Mouse (Mus musculus) cerebral cortex, adult 2 months (tissue): ENCODE results near the gene Wdr78.

ENCODE experiments used
- WGBS: fragments of 180-500 bp; shearing (Covaris S2); methylation state at CpG from one replicate; pipeline ENCODE4 v1.1.7; 2018; 5-methylcytosine and 5-hydroxymethylcytosine counted together

Gene Wdr78

DNA sequence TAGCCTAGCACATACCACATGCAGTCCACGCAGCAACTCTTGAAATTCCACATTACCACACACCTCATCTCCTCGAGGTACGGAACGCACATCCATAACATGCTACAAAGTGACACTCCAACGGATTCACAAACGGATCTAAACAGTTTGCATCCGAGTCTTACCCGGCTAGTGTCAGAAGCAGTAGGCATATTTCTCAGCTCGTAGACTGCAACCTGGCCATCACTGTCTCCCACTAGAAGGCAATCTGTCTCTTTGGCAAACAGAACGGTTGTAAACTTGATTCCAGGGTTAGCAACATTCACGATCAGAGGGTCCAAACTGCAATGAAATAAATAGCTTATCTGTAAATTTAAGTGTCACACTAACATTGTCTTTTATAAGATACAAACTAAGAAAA, 66.3 kb downstream of the Wdr78 start:
- 74% methylated on average over 11 of the region's 11 CpGs for WGBS

DNA sequence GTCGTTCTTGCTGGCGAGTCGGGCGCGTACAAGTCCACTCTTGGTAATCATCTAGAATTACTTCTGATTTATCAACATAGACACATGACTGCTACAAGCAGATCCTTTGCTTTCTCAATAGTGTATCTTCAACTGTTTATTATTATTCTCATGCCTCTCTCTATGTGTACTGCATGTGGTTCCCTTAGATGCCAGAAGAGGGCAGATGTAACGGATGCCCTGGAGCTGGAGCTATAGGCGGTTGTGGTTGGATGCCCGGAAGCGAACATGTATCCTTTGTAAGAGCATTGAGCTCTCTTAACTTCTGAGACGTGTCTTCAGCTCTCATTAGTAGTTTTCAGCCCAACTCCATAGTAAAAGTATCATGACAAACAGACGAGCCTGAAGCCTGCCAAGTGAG, 71.4 kb downstream of the Wdr78 start:
- WGBS = 93% methylated on average over 11 of the region's 11 CpGs

DNA sequence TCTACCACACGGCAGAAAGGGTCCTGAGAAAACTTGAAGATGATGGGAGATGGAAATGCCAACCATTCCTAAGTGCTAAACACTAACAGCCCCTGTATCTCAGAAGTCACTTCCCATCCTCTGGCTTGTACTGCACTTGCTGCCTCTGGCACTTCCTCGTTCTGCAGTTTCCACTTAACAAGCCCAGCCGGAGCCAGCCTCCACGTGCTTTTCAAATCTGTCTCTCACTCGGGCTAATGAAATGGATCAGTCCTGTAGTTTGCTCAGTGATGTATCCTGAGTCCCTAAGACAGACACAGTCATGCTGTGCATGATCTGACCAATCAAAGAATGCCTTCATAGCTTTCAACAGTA, 74.5 kb downstream of the Wdr78 start:
- WGBS = 62% methylated on average over 5 of the region's 5 CpGs

DNA sequence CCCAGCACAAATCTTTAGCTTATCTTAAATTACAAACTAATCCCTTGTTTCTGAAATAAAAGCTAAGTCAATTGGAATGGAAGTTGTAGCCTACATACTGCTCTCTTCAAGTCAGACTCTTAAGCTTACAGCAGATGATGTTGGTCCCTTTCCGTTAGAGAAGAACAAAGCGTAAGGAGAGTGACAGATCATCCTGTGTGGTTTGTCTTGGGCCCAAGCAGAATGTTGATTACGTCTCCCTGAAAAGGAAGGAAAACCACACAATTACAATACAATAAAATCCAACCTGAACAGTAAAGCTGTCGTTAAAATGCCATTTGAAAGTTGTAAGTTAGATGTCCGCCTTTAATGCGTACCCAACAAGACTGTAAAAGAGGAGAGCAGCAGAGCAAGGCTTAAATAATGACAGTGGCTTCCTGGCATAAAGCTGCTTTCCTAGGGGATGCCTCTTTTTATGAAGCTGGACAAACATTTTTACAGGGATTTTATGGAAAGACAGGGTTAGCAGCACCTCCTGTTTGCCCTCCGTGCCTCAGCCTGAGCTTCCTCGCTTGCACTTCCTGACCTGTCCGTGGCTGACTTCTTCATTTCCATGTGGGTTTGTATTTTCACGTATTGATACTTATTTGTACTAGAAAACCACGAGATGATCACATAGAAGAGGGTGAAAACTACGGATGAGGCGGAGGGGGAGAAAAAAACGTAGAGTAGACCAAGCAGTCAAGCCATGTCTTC, 75.1 kb downstream of the Wdr78 start:
- WGBS = 89% methylated on average over 14 of the region's 14 CpGs

DNA sequence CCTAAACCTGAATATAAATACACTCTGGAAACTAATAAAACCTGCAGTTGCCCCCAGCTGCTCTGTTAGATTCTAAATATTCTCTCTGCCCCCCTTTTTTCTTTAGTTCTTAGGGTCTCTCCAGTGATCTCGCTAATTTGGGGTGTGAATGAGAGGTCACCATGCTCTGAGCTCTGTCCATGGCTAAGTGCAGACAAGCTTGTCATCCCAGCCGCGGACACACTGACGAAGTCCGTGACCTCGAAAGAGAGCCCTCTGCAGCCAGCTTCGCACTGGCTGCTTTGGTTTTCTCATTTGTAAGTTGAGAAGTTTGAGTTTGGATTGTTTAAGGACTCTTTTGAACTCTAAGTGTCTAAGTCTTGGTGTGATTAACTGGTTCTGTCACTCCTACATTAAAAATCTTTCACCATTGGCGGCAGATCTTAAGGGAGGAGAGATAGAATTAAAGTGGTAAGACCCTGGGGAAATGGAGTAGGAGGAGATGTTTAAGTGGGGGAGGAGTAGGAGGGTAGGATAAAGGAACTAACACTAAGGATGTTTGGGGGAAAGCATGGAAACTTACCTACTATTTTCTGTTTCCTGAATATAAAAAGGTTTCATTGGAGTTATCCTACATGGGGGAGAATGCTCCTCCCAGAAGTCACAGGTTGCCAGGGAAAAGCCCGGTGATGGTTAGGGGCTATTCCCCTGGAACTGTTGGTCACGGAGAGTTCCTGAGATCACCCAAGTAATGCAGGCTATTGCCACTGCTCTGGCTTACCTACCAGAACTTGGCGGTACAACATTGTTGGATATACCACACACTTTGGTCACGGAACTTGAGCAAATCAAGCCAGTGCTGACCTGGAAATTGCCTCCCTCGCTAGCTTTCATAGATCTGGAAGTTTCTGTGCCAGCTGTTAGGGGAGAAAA, 85.9 kb downstream of the Wdr78 start:
- WGBS = 85% methylated on average over 13 of the region's 13 CpGs

DNA sequence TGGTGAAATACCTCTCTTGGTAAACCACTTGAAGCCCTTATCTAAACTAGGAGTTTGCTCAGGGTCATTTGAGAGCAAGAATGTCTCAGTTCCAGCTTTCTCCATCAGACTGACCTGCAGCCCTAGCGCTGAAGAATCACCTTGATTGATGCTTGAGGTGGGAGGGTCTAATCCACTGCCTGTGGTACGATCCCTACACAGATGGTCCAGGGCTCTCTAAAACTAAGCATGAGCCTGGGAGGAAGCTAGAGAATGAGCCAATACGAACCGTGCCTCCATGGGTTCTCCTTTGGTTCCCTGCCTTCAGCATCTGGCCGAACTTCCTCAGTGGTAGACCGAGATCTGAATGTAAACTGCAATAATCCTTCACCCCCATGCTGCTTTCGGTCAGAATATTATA, 86.6 kb downstream of the Wdr78 start:
- WGBS = 86% methylated on average over 7 of the region's 7 CpGs

DNA sequence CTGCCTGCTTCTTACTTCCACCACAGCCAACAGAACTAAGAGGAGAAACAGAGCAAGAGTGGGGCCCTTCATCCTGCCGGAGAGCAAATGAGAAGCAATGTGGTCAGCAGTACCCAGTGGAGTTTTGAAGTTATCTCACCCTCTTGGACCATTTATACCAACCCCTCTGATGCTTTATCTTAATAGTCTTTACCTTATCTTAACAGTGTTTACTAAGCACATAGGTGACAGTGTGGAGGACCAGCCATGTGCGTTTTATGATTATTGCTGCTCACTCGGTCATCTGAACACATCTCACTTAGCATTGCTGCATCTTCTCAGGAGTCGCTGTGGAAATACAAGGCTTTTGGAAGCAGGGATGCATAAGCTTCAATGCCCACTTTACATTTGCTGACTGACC, 87.7 kb downstream of the Wdr78 start, which contains the start of gene Insl5:
Gene Insl5 (minus strand): TSS at position 222 of the 400 bp plus-strand sequence.
- WGBS = 94% methylated on average over 4 of the region's 4 CpGs

DNA sequence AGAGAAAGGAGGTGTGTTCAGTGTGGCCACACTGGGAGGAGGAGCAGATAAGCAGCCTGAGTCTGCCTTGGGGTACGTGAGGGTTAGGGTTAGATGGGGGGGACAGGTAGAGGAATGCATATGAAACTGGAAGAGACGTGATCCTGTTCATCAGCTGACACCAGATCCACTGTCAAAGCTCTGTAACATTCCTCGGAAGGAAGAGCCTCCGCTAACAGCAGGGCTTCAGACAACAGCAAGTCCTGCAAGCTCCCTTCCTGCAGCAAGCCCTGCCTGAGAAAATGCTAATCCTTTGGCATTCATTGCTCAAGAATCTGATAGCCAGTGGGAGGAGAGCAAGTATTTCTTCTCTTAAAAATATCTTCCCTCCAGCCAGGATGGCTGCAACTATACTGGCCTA, 100.9 kb downstream of the Wdr78 start:
- WGBS = 21% methylated on average over 4 of the region's 4 CpGs

DNA sequence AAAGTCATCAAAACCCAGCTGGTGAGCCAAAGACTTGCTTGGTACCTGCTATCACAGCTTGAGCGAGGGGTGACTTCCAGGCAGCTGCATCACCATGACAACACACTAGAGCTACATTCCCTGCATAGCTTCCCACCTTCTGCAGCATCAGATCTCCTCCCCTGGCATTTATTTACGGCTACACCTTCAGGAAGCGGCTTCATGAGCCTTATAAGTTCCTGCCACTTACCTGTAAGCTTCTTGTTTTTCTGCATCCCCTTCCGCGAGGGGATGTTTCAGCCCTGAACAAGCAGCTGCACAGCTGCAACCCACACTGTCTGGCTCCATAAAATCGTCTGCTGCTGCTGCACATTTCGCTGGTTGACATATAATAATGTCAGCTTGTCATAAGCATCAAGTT, 102.5 kb downstream of the Wdr78 start:
- 28% methylated on average over 7 of the region's 7 CpGs for whole genome bisulfite sequencing

DNA sequence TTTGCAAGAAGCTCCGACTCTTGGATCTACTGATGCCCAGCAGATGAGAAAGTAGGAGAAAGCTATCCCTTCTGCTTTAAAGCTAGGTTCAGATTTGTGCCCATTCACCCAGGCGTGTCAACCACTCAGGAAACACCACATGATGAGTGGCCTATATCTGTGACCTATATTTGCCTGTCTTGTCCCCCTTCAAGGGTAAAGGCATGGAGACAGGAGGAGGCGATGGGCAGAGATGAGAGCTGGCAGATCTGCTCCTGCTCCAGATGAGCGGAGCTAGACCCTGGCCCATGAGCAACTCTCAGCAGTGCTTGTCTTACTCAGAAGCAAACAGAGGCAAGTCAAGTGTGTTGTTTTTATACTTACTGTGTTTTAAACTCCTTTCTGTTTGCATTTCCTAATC, 103.6 kb downstream of the Wdr78 start:
- WGBS = 96% methylated on average over 4 of the region's 4 CpGs

DNA sequence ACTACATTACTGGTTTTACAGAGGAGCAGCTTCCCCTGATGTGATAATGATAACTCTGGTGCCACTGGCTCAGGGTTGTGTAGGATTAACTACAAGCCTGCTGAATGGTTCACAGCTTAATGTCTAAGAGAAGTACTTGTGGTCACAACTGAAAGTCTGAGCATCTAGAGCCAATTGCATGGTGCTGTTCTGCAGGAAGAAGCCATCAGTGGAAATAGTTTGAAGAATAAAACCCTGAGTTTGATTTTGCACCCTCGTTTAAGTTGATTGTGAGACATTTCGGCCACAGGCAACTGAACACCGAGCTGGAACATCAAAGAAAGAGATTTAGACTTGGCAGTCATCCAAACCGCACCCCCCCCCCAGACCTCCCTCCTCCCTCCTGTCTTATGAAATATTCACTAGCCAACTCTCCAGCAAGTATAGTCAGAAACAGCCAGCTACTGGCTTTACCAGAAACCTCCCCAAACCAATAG, 107.4 kb downstream of the Wdr78 start:
- WGBS = 26% methylated on average over 4 of the region's 4 CpGs

DNA sequence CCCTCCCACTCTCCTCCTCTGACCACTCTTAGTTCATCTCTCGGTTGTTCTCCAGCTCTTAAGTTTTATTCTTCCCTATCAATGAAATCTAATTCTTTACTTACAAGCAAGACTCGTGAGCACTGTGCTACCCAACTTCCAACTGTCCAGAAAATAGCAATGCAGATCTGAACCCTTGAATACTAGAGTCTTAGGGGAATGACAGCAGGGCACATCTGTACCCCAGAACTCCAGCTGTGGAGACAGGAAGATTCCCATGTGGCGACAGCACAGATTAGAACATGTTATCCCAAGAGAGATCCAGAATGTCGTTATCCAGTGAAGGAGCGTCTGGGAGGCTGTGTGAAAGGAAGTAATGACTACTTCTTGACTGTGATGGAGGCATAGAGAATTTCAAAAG, 108.1 kb downstream of the Wdr78 start:
- WGBS = 82% methylated on average over 5 of the region's 5 CpGs

DNA sequence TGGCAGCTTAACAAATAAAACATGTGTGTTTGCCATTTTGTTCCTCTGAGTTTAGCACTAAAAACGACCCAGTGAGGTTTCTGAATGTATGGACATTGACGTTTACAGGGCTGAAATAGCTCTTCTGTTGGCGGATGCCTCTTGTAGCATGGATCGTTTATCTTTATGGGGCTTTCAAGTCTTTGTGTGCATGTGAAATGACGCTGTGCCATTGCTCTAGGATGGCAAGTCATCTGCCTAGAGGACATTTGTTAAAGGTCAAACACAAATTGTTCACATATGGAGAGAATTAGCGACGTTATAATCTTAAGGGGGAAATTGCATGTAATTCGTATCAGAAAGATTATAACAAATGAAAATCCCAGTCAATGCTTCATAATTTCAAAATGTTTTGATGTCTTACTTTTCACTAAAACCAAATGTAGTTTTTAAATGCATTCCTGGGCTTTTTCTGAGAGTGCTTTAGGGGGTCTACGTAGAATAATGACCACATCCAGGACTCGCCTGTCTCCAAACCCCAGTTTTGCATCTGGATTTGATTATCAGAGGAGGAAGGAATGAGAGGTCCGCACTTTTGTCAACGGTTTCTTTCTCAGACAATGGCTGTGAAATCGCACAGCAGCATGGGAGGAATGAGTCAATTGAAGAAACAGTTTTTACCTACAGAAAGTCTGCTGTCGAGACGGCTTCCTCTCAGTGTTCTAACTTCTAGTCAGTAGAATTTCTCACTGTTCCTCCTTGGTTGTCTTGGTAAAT, 109.0 kb downstream of the Wdr78 start:
- 68% methylated on average over 15 of the region's 15 CpGs for WGBS

DNA sequence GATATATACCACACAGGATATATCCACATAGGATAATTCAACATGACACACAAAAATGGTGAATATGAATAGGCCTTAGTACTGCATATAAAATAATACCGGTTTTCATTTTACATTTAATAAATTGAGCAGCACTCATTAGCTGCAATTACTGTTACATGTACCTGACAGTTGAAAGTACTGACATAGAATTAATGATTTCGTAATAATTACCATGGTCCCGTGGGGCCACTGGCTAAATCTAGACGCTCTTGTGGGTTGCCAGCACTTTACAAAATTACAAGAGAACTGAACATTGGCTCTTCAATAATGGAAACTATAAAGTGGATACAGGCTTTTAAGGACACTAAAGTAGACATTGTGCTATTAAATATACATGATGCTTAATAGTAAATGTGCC, 109.7 kb downstream of the Wdr78 start:
- 82% methylated on average over 4 of the region's 4 CpGs for WGBS

DNA sequence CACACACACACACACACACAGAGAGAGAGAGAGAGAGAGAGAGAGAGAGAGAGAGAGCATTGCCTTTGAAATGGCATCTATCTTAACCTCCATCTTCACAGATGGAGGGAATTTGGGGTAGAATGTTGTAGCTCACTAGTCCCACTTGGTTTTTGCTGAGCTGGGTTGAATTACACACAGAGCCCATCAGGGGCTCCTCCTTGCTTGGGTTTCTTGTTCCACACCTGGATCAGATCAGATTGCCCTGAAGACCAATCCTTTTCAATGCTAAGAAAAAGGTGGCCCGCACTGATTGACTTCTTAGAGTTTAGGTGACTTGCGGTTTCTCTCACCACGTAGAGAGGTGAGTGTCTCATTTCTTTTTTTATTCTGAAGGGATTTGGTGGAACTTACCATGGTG, 122.7 kb downstream of the Wdr78 start:
- 93% methylated on average over 3 of the region's 3 CpGs for WGBS

DNA sequence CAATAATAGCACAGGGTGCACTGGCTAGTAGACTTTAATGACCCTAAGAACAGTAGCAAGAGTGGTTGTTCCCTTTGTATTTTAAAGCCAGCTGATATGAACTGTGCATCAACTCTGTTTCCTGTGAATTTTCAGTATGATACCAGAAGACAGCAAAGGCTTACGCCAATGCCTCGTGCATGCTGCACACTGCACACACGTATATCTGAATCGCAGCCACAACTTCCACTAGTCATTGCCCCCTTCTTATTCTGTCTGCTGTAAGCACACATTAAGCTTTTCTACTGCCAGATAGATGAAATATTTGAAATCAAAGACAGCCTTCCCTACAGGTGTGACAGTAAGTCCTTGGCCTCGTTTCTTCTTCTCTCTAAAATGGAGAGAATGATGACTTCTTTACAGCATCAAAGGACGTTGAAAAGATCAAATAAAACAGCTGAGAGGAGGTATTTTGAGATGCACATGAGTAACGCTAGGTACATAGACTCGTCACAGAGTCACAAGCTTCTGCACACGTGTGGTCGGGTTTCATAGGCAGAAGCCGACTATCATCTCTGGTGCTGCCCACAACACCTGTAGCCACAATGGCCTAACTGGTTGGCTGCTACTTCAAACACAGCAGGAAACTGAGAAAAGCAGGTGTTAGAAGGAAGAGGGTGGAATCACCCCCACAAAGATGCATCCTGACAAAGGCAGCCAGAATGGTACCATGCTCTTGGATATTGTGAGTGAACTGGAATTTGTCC, 123.6 kb downstream of the Wdr78 start:
- 87% methylated on average over 11 of the region's 11 CpGs for WGBS

DNA sequence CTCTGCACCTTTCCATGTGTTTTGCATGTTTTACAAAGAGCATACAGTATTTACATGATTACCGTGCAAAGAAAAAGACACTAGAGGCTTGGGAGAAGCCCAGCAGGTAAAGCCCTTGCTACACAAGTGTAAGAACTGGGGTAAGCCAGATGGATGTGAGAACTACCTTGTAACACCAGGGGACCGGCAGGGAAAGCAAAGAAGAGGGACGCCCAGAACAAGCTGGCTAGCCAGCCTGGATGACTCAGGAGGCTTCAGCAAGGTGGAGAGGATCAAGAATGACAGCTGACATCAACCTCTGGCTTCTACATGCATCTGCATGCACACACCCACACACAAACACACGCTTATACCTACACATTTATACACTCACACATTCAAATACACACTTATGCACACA, 124.3 kb downstream of the Wdr78 start:
- WGBS = 92% methylated on average over 4 of the region's 4 CpGs

DNA sequence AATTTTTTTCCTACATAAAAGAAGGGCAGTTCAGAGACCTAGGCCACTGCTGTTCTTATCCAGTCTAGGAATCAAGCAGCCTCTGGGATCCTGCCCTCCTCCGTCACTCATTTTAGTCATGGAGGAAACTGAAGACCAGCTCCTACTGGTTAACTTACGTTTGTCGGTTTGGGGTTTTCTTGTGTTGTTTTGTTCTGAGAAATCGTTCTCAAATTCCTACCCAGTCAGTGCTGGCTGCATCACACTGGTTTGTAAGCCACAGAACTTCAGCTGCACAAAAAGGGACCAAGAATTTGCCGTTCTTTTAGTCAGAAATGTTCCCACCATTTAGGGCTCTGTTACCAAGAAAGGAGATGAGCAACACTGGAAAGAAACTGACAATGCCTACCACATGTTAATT, 125.0 kb downstream of the Wdr78 start:
- 85% methylated on average over 5 of the region's 5 CpGs for WGBS

DNA sequence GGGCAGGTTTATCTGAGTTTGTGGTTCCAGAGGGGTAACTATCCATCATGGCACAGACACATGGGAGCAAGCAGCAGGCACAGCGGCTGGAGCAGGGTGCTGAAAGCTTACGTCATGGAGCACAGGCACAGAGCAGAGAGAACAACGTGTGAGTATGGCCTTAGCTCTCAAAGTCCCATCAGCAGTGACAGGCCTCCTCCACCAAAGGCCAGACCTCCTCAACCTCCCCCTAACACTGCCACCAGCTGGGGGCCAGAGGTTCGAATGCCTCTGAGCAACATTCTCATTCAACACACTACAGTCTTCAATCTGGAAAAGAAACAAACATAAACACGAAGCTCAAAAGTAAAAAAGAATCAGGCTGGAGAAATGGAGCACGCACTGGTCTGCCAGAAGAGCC, 125.8 kb downstream of the Wdr78 start:
- WGBS = 85% methylated on average over 6 of the region's 6 CpGs
